Mouse (Mus musculus) urinary bladder, adult 2 months (tissue): Measurements from ENCODE around the gene Tia1. TPM values are rescaled to one million over a fixed set of nuclear protein-coding genes. Genes with fewer than 3 reads are reported as not detected.

Experiments used
- DNase-seq: peaks from one replicate; pipeline ENCODE4 v3.0.0; 2022; ENCODE audit warnings: low spot score
- polyA plus RNA-seq: library from polyadenylated mRNA; depleted of rRNA; stranded (reverse); fragments of >200 nt; gene quantifications from 2 replicates; pipeline ENCODE4 v1.2.3, GENCODE M21; 2012; rRNA removed

Gene Tia1
- polyA plus RNA-seq, 1 experiment: 74.2 TPM

DNA sequence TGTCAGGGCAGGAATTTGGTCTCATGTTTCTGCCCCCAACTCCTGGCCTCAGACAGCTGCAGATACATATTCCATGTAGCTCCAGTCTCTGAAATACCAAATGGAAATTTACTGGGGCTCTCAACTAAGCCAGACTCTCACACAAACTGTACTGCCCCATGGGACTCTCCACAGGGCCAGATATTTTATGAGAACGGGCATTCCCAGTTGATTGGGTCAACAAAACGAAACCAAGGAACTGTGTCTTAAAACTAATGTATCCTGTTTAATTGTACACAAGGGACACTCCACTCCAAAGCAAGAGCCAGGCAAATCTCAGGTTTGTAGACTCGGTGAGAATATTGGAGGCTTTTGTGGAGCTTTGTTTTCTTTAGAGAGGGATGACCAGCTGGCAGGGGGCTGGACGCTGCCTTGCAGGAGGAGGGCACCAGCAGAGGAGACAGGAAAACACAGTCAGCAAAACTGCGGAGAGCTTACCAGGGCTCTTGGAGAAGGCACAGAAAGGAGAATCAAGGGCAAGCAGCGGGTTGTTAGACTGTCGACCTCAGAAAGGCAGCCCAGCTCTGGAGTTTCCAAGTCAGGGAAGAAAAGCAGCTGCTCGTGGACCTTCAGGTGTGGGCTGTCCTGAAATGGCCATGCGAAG lies 76.3 kb downstream of the Tia1 start:
- DNase-seq: no peak

GRCm38 (mm10) chr6:86481871-86482270 lies 77.9 kb downstream of the Tia1 start:
- DNase-seq: no peak

Other genes with a start within 250 kb of the Tia1 start
- 11.4 and 14.3 TPM in 2 replicates for gene Tgfa, start 209.0 kb upstream of the Tia1 start, polyA plus RNA-seq
- gene Fam136a, start 38.6 kb upstream of the Tia1 start, polyA plus RNA-seq: 30.8 and 35.3 TPM in 2 replicates
- 87.2 and 143 TPM in 2 replicates for gene Snrpg, start 32.9 kb upstream of the Tia1 start, polyA plus RNA-seq
- gene Pcyox1, start 7.1 kb upstream of the Tia1 start, polyA plus RNA-seq: 91.2 and 102 TPM in 2 replicates
- gene Gm44790, start 22.4 kb downstream of the Tia1 start, polyA plus RNA-seq: 0.28 and 1.0 TPM in 2 replicates
- gene C87436, start 34.2 kb downstream of the Tia1 start, polyA plus RNA-seq: 24.6 and 28.2 TPM in 2 replicates
- 153 and 183 TPM in 2 replicates for gene Pcbp1, start 122.1 kb downstream of the Tia1 start, polyA plus RNA-seq
- 0.39 and 0.56 TPM in 2 replicates for gene Asprv1, start 223.9 kb downstream of the Tia1 start, polyA plus RNA-seq